In the genomic region with DNA sequence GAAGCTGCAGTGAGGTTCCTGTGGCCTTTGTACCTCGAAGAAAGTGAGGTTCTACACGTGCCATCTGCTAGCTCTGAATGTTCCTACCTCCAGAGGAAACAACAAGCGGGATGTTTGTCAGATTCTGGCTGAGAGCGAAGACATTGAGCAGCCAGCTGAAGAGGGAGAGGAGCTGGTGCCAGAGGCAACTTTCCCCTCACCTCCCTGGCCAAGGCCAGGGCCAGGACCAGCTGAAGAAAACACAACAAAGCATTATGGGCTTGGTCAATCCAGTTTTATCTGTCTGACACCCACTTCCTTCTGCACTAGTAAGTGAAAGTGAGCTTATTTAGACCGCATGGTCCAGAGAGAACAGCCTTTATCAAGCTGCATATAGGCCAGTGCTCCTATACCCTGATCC, we compare ENCODE assay signal across 19 mouse cellular contexts.
DNase-seq lines count a peak whose midpoint lies in the region; ATAC-seq lines count a peak whose summit lies in the region.
"Had no signal": no experiment of that assay in that cellular context is flagged by ENCODE, and none has a peak within 500 bp of the region (broad histone marks: within the 10 kb centered on the region; RNA-seq: fewer than 3 reads in every experiment).

No protein-coding gene starts in this region.

- H3K9me3 ChIP-seq in heart, embryonic 10.5 days: no peaks in the 10 kb centered on the region
- H3K9me3 ChIP-seq in kidney, embryonic 16.5 days (ENCODE audit: low read length): no peaks in the 10 kb centered on the region
- H3K9me3 ChIP-seq: embryonic facial prominence, embryonic 10.5 days; embryonic facial prominence, embryonic 12.5 days; forebrain, embryonic 13.5 days; forebrain, embryonic 15.5 days had no signal

- no peak overlapping the region for H3K9ac ChIP-seq in kidney, embryonic 16.5 days (replicated peaks; ENCODE audit: low read length)
- H3K9ac ChIP-seq: embryonic facial prominence, embryonic 12.5 days; forebrain, embryonic 13.5 days; forebrain, embryonic 15.5 days; forebrain, postnatal 0 days had no signal

- H3K4me1 ChIP-seq in heart, embryonic 10.5 days: peaks cover 14% of the 10 kb centered on the region; the same call in 1 of the 2 replicates
- no peaks in the 10 kb centered on the region for H3K4me1 ChIP-seq in kidney, embryonic 16.5 days (ENCODE audit: insufficient read depth, low read length)
- H3K4me1 ChIP-seq: embryonic facial prominence, embryonic 12.5 days had no signal

- H3K36me3 ChIP-seq in heart, embryonic 10.5 days: peaks cover 31% of the 10 kb centered on the region
- H3K36me3 ChIP-seq in kidney, embryonic 16.5 days (ENCODE audit: insufficient read depth, low read length): peaks cover 30% of the 10 kb centered on the region

- WGBS in heart, embryonic 10.5 days: 79% methylated on average over 5 of the region's 5 CpGs
- WGBS in kidney, embryonic 16.5 days: 83% methylated on average over 5 of the region's 5 CpGs

- no peak overlapping the region for H3K4me2 ChIP-seq in kidney, embryonic 16.5 days (replicated peaks; ENCODE audit: low read depth, low read length)
- H3K4me2 ChIP-seq: embryonic facial prominence, embryonic 12.5 days; forebrain, embryonic 13.5 days; forebrain, embryonic 15.5 days had no signal

- ATAC-seq in kidney, embryonic 16.5 days (ENCODE audit: low FRiP score, low TSS enrichment): no peak
- ATAC-seq: forebrain, embryonic 13.5 days; forebrain, embryonic 15.5 days; forebrain, postnatal 0 days had no signal

- no peak overlapping the region for H3K4me3 ChIP-seq in heart, embryonic 10.5 days
- no peak overlapping the region for H3K4me3 ChIP-seq in kidney, embryonic 16.5 days (ENCODE audit: low read length)
- H3K4me3 ChIP-seq: embryonic facial prominence, embryonic 10.5 days; embryonic facial prominence, embryonic 12.5 days; forebrain, embryonic 13.5 days; forebrain, embryonic 15.5 days had no signal

- peak; percentile 26 to 41 for DNase-seq in cerebellum, postnatal 10 days
- no peak for DNase-seq in cerebellum, adult 9-11 months
- peak; percentile 61 for DNase-seq in heart, embryonic 10.5 days (ENCODE audit: low spot score)
- no peak for DNase-seq in heart, adult 9 months (ENCODE audit: low spot score in 2 of 2)
- DNase-seq in ovary, postnatal 36 days (ENCODE audit: low spot score): peak; percentile 38
- DNase-seq in ovary, postnatal 14 days (ENCODE audit: low spot score): no peak
- peak; percentile 23 for DNase-seq in brain, adult 2 months (ENCODE audit: low read depth, low spot score)
- DNase-seq: adrenal gland, adult 8-10 months; adrenal gland, postnatal 25 days; cerebellum, adult 11-12 months; cerebellum, adult 2 months; cerebellum, adult 9-10 months; cerebellum, postnatal 25 days; forebrain, postnatal 0 days had no signal

- H3K27ac ChIP-seq in heart, embryonic 10.5 days: no peak overlapping the region
- no peak overlapping the region for H3K27ac ChIP-seq in kidney, embryonic 16.5 days (ENCODE audit: low read length)
- H3K27ac ChIP-seq: embryonic facial prominence, embryonic 10.5 days; embryonic facial prominence, embryonic 12.5 days; forebrain, embryonic 13.5 days; forebrain, embryonic 15.5 days had no signal

- H3K27me3 ChIP-seq in heart, embryonic 10.5 days (ENCODE audit: insufficient read depth, poor library complexity, severe bottlenecking): no peaks in the 10 kb centered on the region
- H3K27me3 ChIP-seq in kidney, embryonic 16.5 days (ENCODE audit: insufficient read depth, low read length): no peaks in the 10 kb centered on the region
- H3K27me3 ChIP-seq: embryonic facial prominence, embryonic 12.5 days; forebrain, embryonic 13.5 days; forebrain, embryonic 15.5 days had no signal

Comparison
In these comparisons a context has a peak if more than half of its experiments do, and no peak if none do; other contexts are left out.
1. DNase-seq: peak in cerebellum, postnatal 10 days (2 of 2), heart, embryonic 10.5 days (single experiment), ovary, postnatal 36 days (single experiment) and brain, adult 2 months (single experiment); none in cerebellum, adult 9-11 months (single experiment), heart, adult 9 months (0 of 2) and ovary, postnatal 14 days (single experiment).